Comparison of ENCODE assay signal across 13 mouse cellular contexts in genomic region chr12:55343998-55344397, GRCm38 (mm10). TPM values are rescaled to one million over a fixed set of nuclear protein-coding genes. Genes with fewer than 3 reads are reported as not detected.
DNase-seq lines count a peak whose midpoint lies in the region; ATAC-seq and TF ChIP-seq lines count a peak whose summit lies in the region.
"Had no signal": no experiment of that assay in that cellular context is flagged by ENCODE, and none has a peak within 500 bp of the region (broad histone marks: within the 10 kb centered on the region; RNA-seq: fewer than 3 reads in every experiment).

No protein-coding gene starts in this region.

- peak; percentile 66 for ATAC-seq in forebrain, postnatal 0 days
- peak; percentile 85; the same call in 1 of the 2 replicates for ATAC-seq in neural tube, embryonic 14.5 days (ENCODE audit: low read depth)
- ATAC-seq: intestine, embryonic 16.5 days; liver, postnatal 0 days had no signal

- no peak overlapping the region for H3K4me3 ChIP-seq in forebrain, postnatal 0 days (ENCODE audit: low read depth, low read length)
- no peak overlapping the region for H3K4me3 ChIP-seq in forebrain, embryonic 10.5 days
- H3K4me3 ChIP-seq in layer of hippocampus, adult 2 months = peak overlapping the region; percentile 31; the same call in 1 of the 2 replicates
- no peak overlapping the region for H3K4me3 ChIP-seq in neural tube, embryonic 14.5 days (ENCODE audit: low read depth, low read length)
- H3K4me3 ChIP-seq: embryonic facial prominence, embryonic 12.5 days had no signal

- peak overlapping the region; percentile 10; the same call in 1 of the 2 replicates for H3K27ac ChIP-seq in forebrain, postnatal 0 days (ENCODE audit: low read depth, low read length)
- H3K27ac ChIP-seq in forebrain, embryonic 10.5 days = no peak overlapping the region
- H3K27ac ChIP-seq in layer of hippocampus, adult 2 months = peak overlapping the region; percentile 80
- H3K27ac ChIP-seq in neural tube, embryonic 14.5 days (ENCODE audit: low read depth, low read length) = peak overlapping the region; percentile 64; the same call in 1 of the 2 replicates
- H3K27ac ChIP-seq: embryonic facial prominence, embryonic 12.5 days had no signal

- no peaks in the 10 kb centered on the region for H3K36me3 ChIP-seq in forebrain, postnatal 0 days (ENCODE audit: insufficient read depth)
- H3K36me3 ChIP-seq in forebrain, embryonic 10.5 days (replicated peaks) = 0 out of 2 replicates have a peak, but pooled peaks cover 2% of the 10 kb centered on the region
- H3K36me3 ChIP-seq in neural tube, embryonic 14.5 days (ENCODE audit: control insufficient read depth, insufficient read depth, low read length) = no peaks in the 10 kb centered on the region
- H3K36me3 ChIP-seq: embryonic facial prominence, embryonic 12.5 days had no signal

- TF ChIP-seq CTCF in forebrain, postnatal 0 days (IDR thresholded peaks at IDR 0.05; ENCODE audit: low read depth) = no peak
- TF ChIP-seq CTCF in layer of hippocampus, adult 2 months (conservative IDR thresholded peaks at IDR 0.05) = no peak

- H3K9me3 ChIP-seq in forebrain, postnatal 0 days (ENCODE audit: low read length) = no peaks in the 10 kb centered on the region
- no peaks in the 10 kb centered on the region for H3K9me3 ChIP-seq in forebrain, embryonic 10.5 days
- H3K9me3 ChIP-seq in neural tube, embryonic 14.5 days (ENCODE audit: control insufficient read depth, low read length) = no peaks in the 10 kb centered on the region
- H3K9me3 ChIP-seq: embryonic facial prominence, embryonic 12.5 days had no signal

- no peak overlapping the region for H3K4me2 ChIP-seq in forebrain, postnatal 0 days (ENCODE audit: low read depth)
- H3K4me2 ChIP-seq in neural tube, embryonic 14.5 days (ENCODE audit: low read depth, low read length) = peak overlapping the region; percentile 16; the same call in 1 of the 2 replicates
- H3K4me2 ChIP-seq: embryonic facial prominence, embryonic 12.5 days had no signal

- WGBS in forebrain, postnatal 0 days = 70% methylated on average over 11 of the region's 11 CpGs
- 89% methylated on average over 11 of the region's 11 CpGs for WGBS in forebrain, embryonic 10.5 days
- 70% methylated on average over 11 of the region's 11 CpGs for WGBS in neural tube, embryonic 14.5 days

- peak; percentile 13 for DNase-seq in forebrain, postnatal 0 days
- DNase-seq in forebrain, embryonic 10.5 days (ENCODE audit: extremely low spot score, low spot score) = no peak
- DNase-seq in layer of hippocampus, adult 2 months (ENCODE audit: low spot score in 2 of 2) = no peak
- no peak for DNase-seq in layer of hippocampus, postnatal 10 days (ENCODE audit: low spot score in 2 of 2)
- peak; percentile 66 for DNase-seq in brain, adult 2 months (ENCODE audit: low read depth, low spot score)
- DNase-seq in embryo, embryonic 10.5 days (ENCODE audit: low spot score) = no peak
- no peak for DNase-seq in adrenal gland, postnatal 14 days
- DNase-seq: B cell, adult 2 months; gastrocnemius, postnatal 25 days had no signal

- no peak overlapping the region for H3K9ac ChIP-seq in forebrain, postnatal 0 days
- no peak overlapping the region for H3K9ac ChIP-seq in neural tube, embryonic 14.5 days (replicated peaks; ENCODE audit: low read depth, low read length)
- H3K9ac ChIP-seq: embryonic facial prominence, embryonic 12.5 days; liver, postnatal 0 days had no signal

- H3K4me1 ChIP-seq in forebrain, postnatal 0 days (ENCODE audit: insufficient read depth) = no peaks in the 10 kb centered on the region
- 0 out of 2 replicates have a peak, but pooled peaks cover 3% of the 10 kb centered on the region for H3K4me1 ChIP-seq in forebrain, embryonic 10.5 days
- H3K4me1 ChIP-seq in neural tube, embryonic 14.5 days (ENCODE audit: control insufficient read depth, insufficient read depth, low read length) = no peaks in the 10 kb centered on the region
- H3K4me1 ChIP-seq: embryonic facial prominence, embryonic 12.5 days had no signal

- no peaks in the 10 kb centered on the region for H3K27me3 ChIP-seq in forebrain, postnatal 0 days (ENCODE audit: insufficient read depth, low read length)
- H3K27me3 ChIP-seq in forebrain, embryonic 10.5 days (ENCODE audit: poor library complexity, severe bottlenecking) = no peaks in the 10 kb centered on the region
- no peaks in the 10 kb centered on the region for H3K27me3 ChIP-seq in neural tube, embryonic 14.5 days (ENCODE audit: control insufficient read depth, insufficient read depth, low read length)
- H3K27me3 ChIP-seq: embryonic facial prominence, embryonic 12.5 days had no signal

RNA-seq across cellular contexts. Expression of gene Psma6, which starts 40.0 kb away (rescaled TPM):
- total RNA-seq in forebrain, postnatal 0 days (2014; rRNA removed) = 131 and 164 TPM in 2 replicates
- polyA plus RNA-seq in forebrain, postnatal 0 days (2015; fragmentation: Nextera tagmentation; extraction: Ambion mirVana) = 465 and 565 TPM in 2 replicates
- 501 and 503 TPM in 2 replicates for polyA plus RNA-seq in forebrain, embryonic 10.5 days (2016; fragmentation: Nextera tagmentation; extraction: Ambion mirVana)
- total RNA-seq in layer of hippocampus, adult 2 months (2021) = 100 to 1,000 TPM; 128 to 146 TPM
- 100 to 1,000 TPM; 167 to 168 TPM for total RNA-seq in layer of hippocampus, postnatal 10 days (2021)
- 420 and 439 TPM in 2 replicates for polyA plus RNA-seq in neural tube, embryonic 14.5 days (2014; fragmentation: Nextera tagmentation; extraction: Ambion mirVana)
- 226 and 253 TPM in 2 replicates for total RNA-seq in adrenal gland, postnatal 14 days (2021)

RNA-seq across cellular contexts. Expression of gene Ppp2r3c, which starts 41.2 kb away (rescaled TPM):
- total RNA-seq in forebrain, postnatal 0 days (2014; rRNA removed) = 19.5 and 19.9 TPM in 2 replicates
- polyA plus RNA-seq in forebrain, postnatal 0 days (2015; fragmentation: Nextera tagmentation; extraction: Ambion mirVana) = 17.8 and 19.8 TPM in 2 replicates
- 23.1 and 23.2 TPM in 2 replicates for polyA plus RNA-seq in forebrain, embryonic 10.5 days (2016; fragmentation: Nextera tagmentation; extraction: Ambion mirVana)
- 10 to 100 TPM; 12.8 to 16.2 TPM for total RNA-seq in layer of hippocampus, adult 2 months (2021)
- 10 to 100 TPM; 13.0 to 13.9 TPM for total RNA-seq in layer of hippocampus, postnatal 10 days (2021)
- 27.8 and 31.1 TPM in 2 replicates for polyA plus RNA-seq in neural tube, embryonic 14.5 days (2014; fragmentation: Nextera tagmentation; extraction: Ambion mirVana)
- 10.1 and 13.1 TPM in 2 replicates for total RNA-seq in adrenal gland, postnatal 14 days (2021)

RNA-seq across cellular contexts. Expression of gene 1110008L16Rik, which starts 44.6 kb away (rescaled TPM):
- 12.7 and 15.6 TPM in 2 replicates for total RNA-seq in forebrain, postnatal 0 days (2014; rRNA removed)
- polyA plus RNA-seq in forebrain, postnatal 0 days (2015; fragmentation: Nextera tagmentation; extraction: Ambion mirVana) = 7.7 and 11.9 TPM in 2 replicates
- 19.0 and 19.4 TPM in 2 replicates for polyA plus RNA-seq in forebrain, embryonic 10.5 days (2016; fragmentation: Nextera tagmentation; extraction: Ambion mirVana)
- total RNA-seq in layer of hippocampus, adult 2 months (2021) = 1 to 10 TPM; 9.3 to 9.7 TPM
- 1 to 10 TPM; 7.6 to 8.8 TPM for total RNA-seq in layer of hippocampus, postnatal 10 days (2021)
- 9.2 and 11.4 TPM in 2 replicates for polyA plus RNA-seq in neural tube, embryonic 14.5 days (2014; fragmentation: Nextera tagmentation; extraction: Ambion mirVana)
- total RNA-seq in adrenal gland, postnatal 14 days (2021) = 17.0 and 17.6 TPM in 2 replicates

Comparison
In these comparisons a context has a peak if more than half of its experiments do, and no peak if none do; other contexts are left out.
1. DNase-seq: peak in forebrain, postnatal 0 days (single experiment) and brain, adult 2 months (single experiment); none in forebrain, embryonic 10.5 days (single experiment), layer of hippocampus, adult 2 months (0 of 2), layer of hippocampus, postnatal 10 days (0 of 2), embryo, embryonic 10.5 days (single experiment) and adrenal gland, postnatal 14 days (single experiment).